In the genomic region with DNA sequence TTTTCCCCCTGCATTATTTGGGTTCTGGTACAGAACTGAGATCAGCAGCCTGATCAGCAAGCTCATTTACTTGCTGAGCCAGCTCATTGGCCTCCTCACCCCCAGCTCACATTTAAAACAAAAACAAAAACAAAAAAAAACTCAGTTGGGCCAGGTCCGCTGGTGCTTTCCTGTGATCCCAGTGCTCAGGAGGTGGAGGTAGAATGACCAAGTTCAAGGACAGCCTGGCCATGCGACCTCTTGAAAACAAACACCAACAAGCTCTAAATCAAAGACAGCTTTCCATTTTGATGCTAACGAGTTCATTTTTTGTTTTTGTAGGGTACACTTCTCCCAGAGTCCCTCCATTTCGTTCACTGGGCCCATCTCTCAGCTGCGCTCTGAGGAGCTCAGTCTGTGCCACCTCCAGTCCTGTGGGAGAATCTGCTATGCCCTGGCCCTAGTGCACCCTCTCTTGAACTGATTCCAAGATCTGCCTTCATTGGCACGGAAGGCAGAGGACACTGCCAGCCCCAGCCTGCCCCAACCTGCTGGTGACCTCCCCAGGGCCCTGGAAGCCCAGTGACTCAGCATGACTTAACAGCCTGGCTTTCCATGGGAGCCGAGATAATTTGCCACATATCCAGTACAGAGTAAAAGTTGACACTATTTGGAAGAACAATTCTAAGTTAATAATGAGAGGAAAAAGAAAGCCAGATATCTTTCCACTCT, we compare ENCODE assay signal across 9 mouse cellular contexts. TPM values are rescaled to one million over a fixed set of nuclear protein-coding genes. Genes with fewer than 3 reads are reported as not detected.
DNase-seq lines count a peak whose midpoint lies in the region; ATAC-seq and TF ChIP-seq lines count a peak whose summit lies in the region.
"Had no signal": no experiment of that assay in that cellular context is flagged by ENCODE, and none has a peak within 500 bp of the region (broad histone marks: within the 10 kb centered on the region; RNA-seq: fewer than 3 reads in every experiment).

No protein-coding gene starts in this region.

- H3K4me3 ChIP-seq in kidney, postnatal 0 days (replicated peaks; ENCODE audit: low read depth, low read length), result no peak overlapping the region
- H3K4me3 ChIP-seq in intestine, embryonic 15.5 days (replicated peaks), result no peak overlapping the region

- peak; percentile 95 for DNase-seq in heart, adult 11 months
- DNase-seq in heart, postnatal 25 days (ENCODE audit: low spot score), result no peak
- peak; percentile 91 for DNase-seq in Muller cell, postnatal 12 days (ENCODE audit: inconsistent ontology term)
- DNase-seq in kidney, postnatal 0 days (ENCODE audit: low spot score), result no peak
- no peak for DNase-seq in lung, postnatal 14 days
- DNase-seq in neural tube, embryonic 10.5 days (ENCODE audit: extremely low spot score, low spot score), result no peak
- DNase-seq: lung, postnatal 10 days had no signal

- ATAC-seq in common myeloid progenitor, adult 5-6 weeks (replicated peaks; ENCODE audit: low read depth, poor library complexity, severe bottlenecking), result 0 out of 2 replicates have a peak, but pooled peaks have one; percentile 29
- ATAC-seq in kidney, postnatal 0 days (replicated peaks; ENCODE audit: low FRiP score, low read depth), result no peak
- no peak for ATAC-seq in intestine, embryonic 15.5 days

- H3K27ac ChIP-seq in kidney, postnatal 0 days, result peak overlapping the region; percentile 19; the same call in 1 of the 2 replicates
- no peak overlapping the region for H3K27ac ChIP-seq in intestine, embryonic 15.5 days

- no peak overlapping the region for H3K9ac ChIP-seq in kidney, postnatal 0 days (ENCODE audit: low read depth, low read length)
- H3K9ac ChIP-seq in intestine, embryonic 15.5 days, result no peak overlapping the region

- no peaks in the 10 kb centered on the region for H3K36me3 ChIP-seq in kidney, postnatal 0 days (ENCODE audit: insufficient read depth, low read length)
- H3K36me3 ChIP-seq in intestine, embryonic 15.5 days, result no peaks in the 10 kb centered on the region

- no peak for TF ChIP-seq CTCF in kidney, postnatal 0 days (IDR thresholded peaks at IDR 0.05; ENCODE audit: low read depth)

- H3K4me2 ChIP-seq in kidney, postnatal 0 days (ENCODE audit: low read length), result no peak overlapping the region
- no peak overlapping the region for H3K4me2 ChIP-seq in intestine, embryonic 15.5 days (replicated peaks)

- intact Hi-C loops in heart, postnatal 25 days (cut with DNase I), result no loop called here

- no peaks in the 10 kb centered on the region for H3K9me3 ChIP-seq in kidney, postnatal 0 days (replicated peaks; ENCODE audit: low read length)
- no peaks in the 10 kb centered on the region for H3K9me3 ChIP-seq in intestine, embryonic 15.5 days

- 0 out of 2 replicates have a peak, but pooled peaks cover 3% of the 10 kb centered on the region for H3K4me1 ChIP-seq in kidney, postnatal 0 days (replicated peaks; ENCODE audit: insufficient read depth, low read length)
- H3K4me1 ChIP-seq in intestine, embryonic 15.5 days (replicated peaks), result peaks cover 3% of the 10 kb centered on the region; the same call in 1 of the 2 replicates

- WGBS in kidney, postnatal 0 days, result 60% methylated on average over 7 of the region's 7 CpGs
- WGBS in intestine, embryonic 15.5 days, result 71% methylated on average over 7 of the region's 7 CpGs

- H3K27me3 ChIP-seq in kidney, postnatal 0 days (ENCODE audit: insufficient read depth, low read length), result no peaks in the 10 kb centered on the region
- no peaks in the 10 kb centered on the region for H3K27me3 ChIP-seq in intestine, embryonic 15.5 days (replicated peaks)

RNA-seq across cellular contexts. Expression of a gene that starts 13.2 kb away (rescaled TPM):
- 10 to 100 TPM; 12.6 TPM for total RNA-seq in heart, postnatal 25 days (2021)
- 7.9 and 11.7 TPM in 2 replicates for total RNA-seq in common myeloid progenitor, adult 5-6 weeks (2017)
- polyA plus RNA-seq in kidney, postnatal 0 days (2015; fragmentation: Nextera tagmentation; extraction: Ambion mirVana), result 718 and 754 TPM in 2 replicates
- 360 and 449 TPM in 2 replicates for polyA plus RNA-seq in intestine, embryonic 15.5 days (2015; fragmentation: Nextera tagmentation; extraction: Ambion mirVana)

Comparison
In these comparisons a context has a peak if more than half of its experiments do, and no peak if none do; other contexts are left out.
1. DNase-seq: peak in heart, adult 11 months (single experiment) and Muller cell, postnatal 12 days (single experiment); none in heart, postnatal 25 days (single experiment), kidney, postnatal 0 days (single experiment), lung, postnatal 14 days (single experiment) and neural tube, embryonic 10.5 days (single experiment).